Comparison of ENCODE assay signal across 29 mouse cellular contexts in genomic region chr2:148233691-148234300, GRCm38 (mm10).
DNase-seq lines count a peak whose midpoint lies in the region; ATAC-seq and TF ChIP-seq lines count a peak whose summit lies in the region.
"Had no signal": no experiment of that assay in that cellular context is flagged by ENCODE, and none has a peak within 500 bp of the region (broad histone marks: within the 10 kb centered on the region; RNA-seq: fewer than 3 reads in every experiment).

No protein-coding gene starts in this region.

- TF ChIP-seq CTCF in kidney, postnatal 0 days (IDR thresholded peaks at IDR 0.05; ENCODE audit: low read depth): no peak
- TF ChIP-seq CTCF in kidney, adult 2 months (conservative IDR thresholded peaks at IDR 0.05; ENCODE audit: insufficient read depth, insufficient read length, low read depth, low read length): no peak
- TF ChIP-seq CTCF in lung, embryonic 14.5 days (IDR thresholded peaks at IDR 0.05; ENCODE audit: low read depth): no peak
- no peak for TF ChIP-seq CTCF in brain, embryonic 14.5 days (IDR thresholded peaks at IDR 0.05; ENCODE audit: borderline replicate concordance, extremely low read depth, insufficient read depth, insufficient read length)

- TF ChIP-seq POLR2A in kidney, adult 2 months (IDR thresholded peaks at IDR 0.05; ENCODE audit: low read depth, low read length): no peak
- no peak for TF ChIP-seq POLR2A in brain, embryonic 14.5 days (IDR thresholded peaks at IDR 0.05; ENCODE audit: borderline replicate concordance, extremely low read depth, insufficient read depth, insufficient read length, poor library complexity, severe bottlenecking)

- peak; percentile 10 for DNase-seq in kidney, postnatal 0 days (ENCODE audit: low spot score)
- no peak for DNase-seq in kidney, adult 2 months
- peak; percentile 45 for DNase-seq in lung, embryonic 14.5 days
- DNase-seq in lung, postnatal 25 days (ENCODE audit: low spot score): no peak
- DNase-seq in brain, embryonic 14.5 days (ENCODE audit: low read depth): peak; percentile 25
- DNase-seq: adrenal gland, postnatal 10 days; adrenal gland, postnatal 36 days; B cell, adult 2 months; cerebellum, adult 11-12 months; cerebellum, adult 8-10 months; cerebellum, postnatal 10 days; cerebellum, postnatal 36 days; forebrain, postnatal 0 days; gastrocnemius, postnatal 25 days; heart, adult 18-20 months; heart, postnatal 10 days; heart, postnatal 36 days had no signal

- no peaks in the 10 kb centered on the region for H3K4me1 ChIP-seq in kidney, postnatal 0 days (replicated peaks; ENCODE audit: insufficient read depth, low read length)
- 0 out of 2 replicates have a peak, but pooled peaks cover 3% of the 10 kb centered on the region for H3K4me1 ChIP-seq in kidney, adult 2 months (ENCODE audit: control insufficient read depth, insufficient read depth, low read length)
- no peaks in the 10 kb centered on the region for H3K4me1 ChIP-seq in lung, embryonic 14.5 days (ENCODE audit: insufficient read depth)
- no peaks in the 10 kb centered on the region for H3K4me1 ChIP-seq in intestine, embryonic 15.5 days (replicated peaks)
- H3K4me1 ChIP-seq: forebrain, embryonic 13.5 days; heart, embryonic 15.5 days; hindbrain, embryonic 13.5 days had no signal

- no peaks in the 10 kb centered on the region for H3K27me3 ChIP-seq in kidney, postnatal 0 days (ENCODE audit: insufficient read depth, low read length)
- H3K27me3 ChIP-seq in kidney, adult 2 months (replicated peaks; ENCODE audit: control insufficient read depth, insufficient read depth, low read length): no peaks in the 10 kb centered on the region; the same call in 1 of the 2 replicates
- H3K27me3 ChIP-seq in lung, embryonic 14.5 days (ENCODE audit: insufficient read depth, low read length): no peaks in the 10 kb centered on the region
- no peaks in the 10 kb centered on the region for H3K27me3 ChIP-seq in intestine, embryonic 15.5 days (replicated peaks)
- H3K27me3 ChIP-seq: embryonic facial prominence, embryonic 12.5 days; forebrain, embryonic 13.5 days; heart, embryonic 12.5 days; heart, embryonic 15.5 days; hindbrain, embryonic 13.5 days; Patski had no signal

- no peak overlapping the region for H3K4me3 ChIP-seq in kidney, postnatal 0 days (replicated peaks; ENCODE audit: low read depth, low read length)
- H3K4me3 ChIP-seq in kidney, adult 2 months (ENCODE audit: insufficient read depth, low read depth, low read length): no peak overlapping the region
- H3K4me3 ChIP-seq in lung, embryonic 14.5 days (ENCODE audit: low read depth, low read length): no peak overlapping the region
- no peak overlapping the region for H3K4me3 ChIP-seq in intestine, embryonic 15.5 days (replicated peaks)
- H3K4me3 ChIP-seq: embryonic facial prominence, embryonic 12.5 days; forebrain, embryonic 10.5 days; forebrain, embryonic 13.5 days; heart, embryonic 12.5 days; heart, embryonic 15.5 days; hindbrain, embryonic 10.5 days; hindbrain, embryonic 13.5 days had no signal

- H3K36me3 ChIP-seq in kidney, postnatal 0 days (ENCODE audit: insufficient read depth, low read length): no peaks in the 10 kb centered on the region
- no peaks in the 10 kb centered on the region for H3K36me3 ChIP-seq in kidney, adult 2 months (ENCODE audit: control insufficient read depth, insufficient read depth, low read length)
- H3K36me3 ChIP-seq in lung, embryonic 14.5 days (ENCODE audit: insufficient read depth): no peaks in the 10 kb centered on the region
- H3K36me3 ChIP-seq in intestine, embryonic 15.5 days: no peaks in the 10 kb centered on the region
- H3K36me3 ChIP-seq: embryonic facial prominence, embryonic 12.5 days; forebrain, embryonic 10.5 days; heart, embryonic 12.5 days; heart, embryonic 15.5 days; hindbrain, embryonic 10.5 days; hindbrain, embryonic 13.5 days had no signal

- H3K9me3 ChIP-seq in kidney, postnatal 0 days (replicated peaks; ENCODE audit: low read length): no peaks in the 10 kb centered on the region
- no peaks in the 10 kb centered on the region for H3K9me3 ChIP-seq in lung, embryonic 14.5 days (ENCODE audit: low read depth, low read length)
- H3K9me3 ChIP-seq in intestine, embryonic 15.5 days: no peaks in the 10 kb centered on the region
- H3K9me3 ChIP-seq: embryonic facial prominence, embryonic 12.5 days; forebrain, embryonic 10.5 days; forebrain, embryonic 13.5 days; heart, embryonic 12.5 days; heart, embryonic 15.5 days; hindbrain, embryonic 10.5 days; hindbrain, embryonic 13.5 days had no signal

- no peak overlapping the region for H3K9ac ChIP-seq in kidney, postnatal 0 days (ENCODE audit: low read depth, low read length)
- no peak overlapping the region for H3K9ac ChIP-seq in lung, embryonic 14.5 days
- H3K9ac ChIP-seq in intestine, embryonic 15.5 days: no peak overlapping the region
- H3K9ac ChIP-seq: embryonic facial prominence, embryonic 12.5 days; forebrain, embryonic 13.5 days; forebrain, postnatal 0 days; heart, embryonic 12.5 days; heart, embryonic 15.5 days; hindbrain, embryonic 13.5 days had no signal

- H3K4me2 ChIP-seq in kidney, postnatal 0 days (ENCODE audit: low read length): no peak overlapping the region
- H3K4me2 ChIP-seq in lung, embryonic 14.5 days: no peak overlapping the region
- no peak overlapping the region for H3K4me2 ChIP-seq in intestine, embryonic 15.5 days (replicated peaks)
- H3K4me2 ChIP-seq: embryonic facial prominence, embryonic 12.5 days; forebrain, embryonic 13.5 days; heart, embryonic 12.5 days; heart, embryonic 15.5 days; hindbrain, embryonic 13.5 days had no signal

- no peak for ATAC-seq in kidney, postnatal 0 days (replicated peaks; ENCODE audit: low FRiP score, low read depth)
- no peak for ATAC-seq in lung, embryonic 14.5 days (ENCODE audit: insufficient read depth)
- ATAC-seq in CD4-positive, CD25-positive, alpha-beta regulatory T cell, adult 4 months: no peak
- ATAC-seq in intestine, embryonic 15.5 days: no peak
- ATAC-seq: forebrain, embryonic 13.5 days; forebrain, postnatal 0 days; hindbrain, embryonic 16.5 days; intestine, embryonic 16.5 days; Patski had no signal

- 64% methylated on average over 1 of the region's 1 CpGs for WGBS in kidney, postnatal 0 days
- 78% methylated on average over 1 of the region's 1 CpGs for WGBS in kidney, adult 2 months
- 75% methylated on average over 1 of the region's 1 CpGs for WGBS in lung, embryonic 14.5 days
- 73% methylated on average over 1 of the region's 1 CpGs for WGBS in intestine, embryonic 15.5 days

- H3K27ac ChIP-seq in kidney, postnatal 0 days: no peak overlapping the region
- no peak overlapping the region for H3K27ac ChIP-seq in kidney, adult 2 months (ENCODE audit: insufficient read depth, low read depth, low read length)
- no peak overlapping the region for H3K27ac ChIP-seq in lung, embryonic 14.5 days (ENCODE audit: low read depth)
- H3K27ac ChIP-seq in intestine, embryonic 15.5 days: no peak overlapping the region
- H3K27ac ChIP-seq: embryonic facial prominence, embryonic 12.5 days; forebrain, embryonic 10.5 days; forebrain, embryonic 13.5 days; heart, embryonic 15.5 days; hindbrain, embryonic 10.5 days; hindbrain, embryonic 13.5 days had no signal

Comparison
In these comparisons a context has a peak if more than half of its experiments do, and no peak if none do; other contexts are left out.
1. DNase-seq: peak in kidney, postnatal 0 days (single experiment), lung, embryonic 14.5 days (single experiment) and brain, embryonic 14.5 days (single experiment); none in kidney, adult 2 months (single experiment) and lung, postnatal 25 days (single experiment).